Mouse (Mus musculus): ENCODE results near the gene Fam118a. TPM values are rescaled to one million over a fixed set of nuclear protein-coding genes. Genes with fewer than 3 reads are reported as not detected.

Fam118a gene
- polyA plus RNA-seq, 1 experiment from 2014 or later = 23.3 TPM

DNA sequence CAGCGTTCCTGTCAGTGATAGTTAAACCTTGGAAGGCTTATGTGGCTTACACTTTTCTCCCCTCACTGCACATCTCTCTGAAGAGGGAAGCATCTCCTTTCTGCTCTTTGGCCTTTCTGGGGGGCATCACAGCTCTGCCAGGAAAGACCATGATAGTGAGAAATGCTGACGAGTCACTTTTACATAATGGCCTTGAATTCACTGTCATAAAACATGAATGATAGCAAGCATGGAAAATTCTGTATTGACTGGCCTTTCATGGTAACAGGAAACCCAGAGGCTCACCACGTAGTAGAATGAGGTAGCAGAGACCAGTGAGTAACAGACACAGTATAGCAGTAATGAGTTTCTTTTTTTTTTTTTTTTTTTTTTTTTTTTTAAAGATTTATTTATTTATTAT, 25.4 kb downstream of the Fam118a start:
- Histone ChIP-seq H3K27ac (ENCODE audit: low read length) (no peak overlapping the region), H3K9me3 (ENCODE audit: low read length) (no peaks in the 10 kb centered on the region), H3K27me3 (ENCODE audit: insufficient read depth, low read length) (no peaks in the 10 kb centered on the region), H3K4me1 (ENCODE audit: insufficient read depth, low read length) (no peaks in the 10 kb centered on the region), H3K4me3 (ENCODE audit: low read length) (no peak overlapping the region), H3K9ac (replicated peaks; ENCODE audit: low read length) (no peak overlapping the region), H3K36me3 (ENCODE audit: insufficient read depth, low read length) (peaks cover 45% of the 10 kb centered on the region), H3K4me2 (replicated peaks; ENCODE audit: low read depth, low read length) (no peak overlapping the region)
- no peak for ATAC-seq (ENCODE audit: low FRiP score, low TSS enrichment)
- 91% methylated on average over 3 of the region's 3 CpGs for WGBS

GRCm38 (mm10) chr15:85055186-85055585, 26.4 kb downstream of the Fam118a start:
- no peak overlapping the region for H3K27ac ChIP-seq (ENCODE audit: low read length)
- H3K9ac ChIP-seq (replicated peaks; ENCODE audit: low read length) = no peak overlapping the region
- H3K4me3 ChIP-seq (ENCODE audit: low read length) = no peak overlapping the region
- no peaks in the 10 kb centered on the region for H3K4me1 ChIP-seq (ENCODE audit: insufficient read depth, low read length)
- H3K27me3 ChIP-seq (ENCODE audit: insufficient read depth, low read length) = no peaks in the 10 kb centered on the region
- H3K4me2 ChIP-seq (replicated peaks; ENCODE audit: low read depth, low read length) = no peak overlapping the region
- no peaks in the 10 kb centered on the region for H3K9me3 ChIP-seq (ENCODE audit: low read length)
- no peak for ATAC-seq (ENCODE audit: low FRiP score, low TSS enrichment)
- 83% methylated on average over 4 of the region's 4 CpGs for WGBS
- peaks cover 38% of the 10 kb centered on the region for H3K36me3 ChIP-seq (ENCODE audit: insufficient read depth, low read length)

DNA sequence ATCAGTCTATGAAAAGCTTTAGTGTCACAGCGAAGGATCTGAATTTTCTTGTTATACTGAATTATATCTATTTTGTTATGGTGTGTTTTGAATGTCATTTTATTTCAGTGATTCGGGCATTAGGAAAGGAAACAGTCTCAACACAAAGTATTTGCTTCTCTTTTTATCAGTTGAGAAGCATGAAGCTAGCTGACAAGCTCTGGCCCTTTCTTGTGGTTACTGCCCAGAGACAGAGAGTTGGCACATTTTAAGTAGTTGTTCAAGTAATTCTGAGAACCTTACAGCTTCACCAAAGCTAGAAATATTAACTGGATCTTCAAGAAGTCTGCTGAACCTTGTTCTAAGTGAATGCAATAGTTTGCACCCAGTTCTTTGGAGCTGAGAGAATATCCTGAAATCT, 34.7 kb downstream of the Fam118a start:
- Histone ChIP-seq H3K36me3 (ENCODE audit: insufficient read depth, low read length) (peaks cover 13% of the 10 kb centered on the region; the same call in 1 of the 2 replicates), H3K9ac (replicated peaks; ENCODE audit: low read length) (no peak overlapping the region), H3K4me3 (ENCODE audit: low read length) (no peak overlapping the region), H3K4me1 (ENCODE audit: insufficient read depth, low read length) (no peaks in the 10 kb centered on the region), H3K27ac (ENCODE audit: low read length) (no peak overlapping the region), H3K27me3 (ENCODE audit: insufficient read depth, low read length) (no peaks in the 10 kb centered on the region), H3K4me2 (replicated peaks; ENCODE audit: low read depth, low read length) (no peak overlapping the region), H3K9me3 (ENCODE audit: low read length) (no peaks in the 10 kb centered on the region)
- no peak for ATAC-seq (ENCODE audit: low FRiP score, low TSS enrichment)
- WGBS = 97% methylated on average over 2 of the region's 2 CpGs

DNA sequence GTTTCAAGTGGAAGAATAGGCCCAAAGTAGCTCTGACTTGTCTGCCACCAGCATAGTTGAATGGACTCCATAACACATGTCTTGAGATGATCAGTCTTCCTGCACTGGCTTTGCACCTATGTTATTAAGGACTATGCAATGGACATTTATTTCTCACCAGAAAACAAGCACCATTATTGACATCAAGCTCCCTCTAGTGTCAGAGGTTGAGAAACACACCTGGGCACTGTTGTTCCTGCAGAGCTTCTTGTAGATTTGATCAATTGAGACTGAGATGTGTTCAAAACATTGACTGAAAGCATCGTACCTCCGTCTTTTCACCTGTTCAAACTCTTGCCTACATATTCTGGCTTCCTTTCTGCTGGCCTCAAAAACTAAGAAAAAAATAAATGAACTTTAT, 41.8 kb downstream of the Fam118a start:
- Histone ChIP-seq H3K4me3 (ENCODE audit: low read length) (no peak overlapping the region), H3K27ac (ENCODE audit: low read length) (no peak overlapping the region), H3K9me3 (ENCODE audit: low read length) (no peaks in the 10 kb centered on the region), H3K4me2 (replicated peaks; ENCODE audit: low read depth, low read length) (no peak overlapping the region), H3K36me3 (ENCODE audit: insufficient read depth, low read length) (no peaks in the 10 kb centered on the region), H3K9ac (replicated peaks; ENCODE audit: low read length) (no peak overlapping the region), H3K27me3 (ENCODE audit: insufficient read depth, low read length) (no peaks in the 10 kb centered on the region), H3K4me1 (ENCODE audit: insufficient read depth, low read length) (no peaks in the 10 kb centered on the region)
- no peak for ATAC-seq (ENCODE audit: low FRiP score, low TSS enrichment)
- 21% methylated on average over 2 of the region's 2 CpGs for WGBS

GRCm38 (mm10) chr15:85072651-85073050, 43.9 kb downstream of the Fam118a start:
- no peak overlapping the region for H3K9ac ChIP-seq (replicated peaks; ENCODE audit: low read length)
- no peak overlapping the region for H3K4me3 ChIP-seq (ENCODE audit: low read length)
- no peaks in the 10 kb centered on the region for H3K36me3 ChIP-seq (ENCODE audit: insufficient read depth, low read length)
- H3K27ac ChIP-seq (ENCODE audit: low read length) = no peak overlapping the region
- H3K27me3 ChIP-seq (ENCODE audit: insufficient read depth, low read length) = no peaks in the 10 kb centered on the region
- H3K9me3 ChIP-seq (ENCODE audit: low read length) = no peaks in the 10 kb centered on the region
- no peak for ATAC-seq (ENCODE audit: low FRiP score, low TSS enrichment)
- no peak overlapping the region for H3K4me2 ChIP-seq (replicated peaks; ENCODE audit: low read depth, low read length)
- no peaks in the 10 kb centered on the region for H3K4me1 ChIP-seq (ENCODE audit: insufficient read depth, low read length)
- 90% methylated on average over 2 of the region's 2 CpGs for WGBS

DNA sequence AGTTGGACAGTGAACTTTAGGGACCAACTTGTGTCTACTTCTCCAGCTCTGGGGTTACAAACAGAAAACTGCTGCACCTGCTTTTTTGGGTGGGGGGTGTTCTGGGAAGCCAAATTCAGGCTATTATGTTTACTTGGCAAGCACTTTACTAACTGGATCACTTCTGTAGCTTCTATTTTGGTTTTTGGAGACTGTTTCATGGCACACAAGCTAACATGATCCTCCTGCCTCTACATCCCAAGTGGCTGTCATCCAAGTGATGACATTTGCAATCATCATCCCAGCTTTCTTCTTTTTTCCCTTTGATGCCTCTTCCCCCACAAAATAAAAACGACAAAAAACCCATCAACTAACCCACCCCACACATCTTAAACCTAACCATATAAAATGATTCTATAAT, 56.9 kb downstream of the Fam118a start:
- H3K9me3 ChIP-seq (ENCODE audit: low read length) = no peaks in the 10 kb centered on the region
- no peak overlapping the region for H3K4me2 ChIP-seq (replicated peaks; ENCODE audit: low read depth, low read length)
- ATAC-seq (ENCODE audit: low FRiP score, low TSS enrichment) = no peak
- no peak overlapping the region for H3K4me3 ChIP-seq (ENCODE audit: low read length)
- H3K9ac ChIP-seq (replicated peaks; ENCODE audit: low read length) = no peak overlapping the region
- no peaks in the 10 kb centered on the region for H3K4me1 ChIP-seq (ENCODE audit: insufficient read depth, low read length)
- H3K27ac ChIP-seq (ENCODE audit: low read length) = no peak overlapping the region
- no peaks in the 10 kb centered on the region for H3K27me3 ChIP-seq (ENCODE audit: insufficient read depth, low read length)
- no peaks in the 10 kb centered on the region for H3K36me3 ChIP-seq (ENCODE audit: insufficient read depth, low read length)
- WGBS = 68% methylated on average over 1 of the region's 1 CpGs

Other genes with a start within 250 kb of the Fam118a start
- gene Phf21b, start 172.9 kb upstream of the Fam118a start, polyA plus RNA-seq (2015; fragmentation: Nextera tagmentation; extraction: Ambion mirVana) = 0.19 and 0.49 TPM in 2 replicates
- 0.50 and 0.95 TPM in 2 replicates for gene Gm29666, start 108.9 kb upstream of the Fam118a start, polyA plus RNA-seq (2015; fragmentation: Nextera tagmentation; extraction: Ambion mirVana)
- 40.6 and 42.8 TPM in 2 replicates for gene Nup50, start 105.5 kb upstream of the Fam118a start, polyA plus RNA-seq (2015; fragmentation: Nextera tagmentation; extraction: Ambion mirVana)
- 7.1 and 7.2 TPM in 2 replicates for gene 5031439G07Rik, start 40.4 kb upstream of the Fam118a start, polyA plus RNA-seq (2015; fragmentation: Nextera tagmentation; extraction: Ambion mirVana)
- 65.9 and 74.8 TPM in 2 replicates for gene Upk3a, start 11.8 kb upstream of the Fam118a start, polyA plus RNA-seq (2015; fragmentation: Nextera tagmentation; extraction: Ambion mirVana)
- 0.21 and 0.24 TPM in 2 replicates for gene Smc1b, start 103.0 kb downstream of the Fam118a start, polyA plus RNA-seq (2015; fragmentation: Nextera tagmentation; extraction: Ambion mirVana)
- 0.30 and 0.40 TPM in 2 replicates for gene Ribc2, start 103.1 kb downstream of the Fam118a start, polyA plus RNA-seq (2015; fragmentation: Nextera tagmentation; extraction: Ambion mirVana)
- gene Fbln1, start 177.0 kb downstream of the Fam118a start, polyA plus RNA-seq (2015; fragmentation: Nextera tagmentation; extraction: Ambion mirVana) = 202 and 212 TPM in 2 replicates